Mouse (Mus musculus): ENCODE results near the gene Nin. TPM values are rescaled to one million over a fixed set of nuclear protein-coding genes. Genes with fewer than 3 reads are reported as not detected.

Gene Nin
- total RNA-seq, 2 experiments from 2014 or later = 67.4 to 82.6 TPM

DNA sequence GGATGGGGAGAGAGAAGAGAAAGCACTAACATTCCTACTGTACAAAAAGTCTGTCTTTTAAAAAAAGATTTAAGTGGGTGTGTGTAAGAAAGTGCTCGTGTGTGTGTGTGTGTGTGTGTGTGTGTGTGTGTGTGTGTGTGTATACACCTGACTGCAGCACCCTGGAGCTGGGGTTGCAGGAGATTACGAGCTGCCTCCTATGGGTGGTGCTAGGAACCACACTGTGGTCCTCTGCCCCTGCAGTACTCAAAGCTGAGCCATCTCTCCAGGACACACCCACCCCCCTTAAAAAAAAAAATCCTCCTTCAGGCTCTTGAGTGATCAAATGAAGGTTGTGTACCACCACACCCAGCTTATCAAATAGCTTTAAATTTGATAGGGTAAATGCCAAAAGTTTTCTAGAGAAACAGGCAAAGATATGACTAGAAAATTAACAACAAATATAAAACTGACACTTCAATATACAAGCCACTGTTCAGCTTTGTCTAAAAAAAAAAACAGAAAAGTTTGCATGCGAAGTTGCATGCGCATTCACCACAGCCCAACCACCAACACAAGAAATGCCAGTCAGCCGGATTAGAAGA is 27.6 kb upstream of the Nin start:
- intact Hi-C loops (cut with DNase I) = no loop called here
- no peak; the same call in 1 of the 2 replicates for TF ChIP-seq CTCF (IDR thresholded peaks at IDR 0.05)
- Histone ChIP-seq H3K4me3 (no peak overlapping the region), H3K27ac (no peak overlapping the region)
- DNase-seq (ENCODE audit: extremely low spot score in 1 of 2, low spot score in 2 of 2) = no peak

DNA sequence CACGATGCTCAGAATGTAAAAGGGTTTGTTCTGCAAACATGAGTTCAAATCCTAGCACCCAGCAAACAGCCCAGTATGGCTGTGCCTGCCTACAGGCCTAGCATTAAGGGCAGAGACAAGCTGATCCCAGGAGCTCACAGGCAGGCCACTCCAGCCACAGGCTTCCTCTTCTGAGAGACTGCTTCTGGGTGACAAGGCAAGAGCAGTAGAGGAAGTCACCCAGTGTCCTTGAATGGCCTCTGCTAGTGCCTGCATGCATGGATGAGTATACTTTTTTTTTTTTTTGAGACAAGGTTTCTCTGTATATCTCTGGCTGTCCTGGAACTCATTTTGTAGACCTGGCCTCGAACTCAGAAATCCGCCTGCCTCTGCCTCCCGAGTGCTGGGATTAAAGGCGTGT is 27.0 kb upstream of the Nin start:
- intact Hi-C loops (cut with DNase I) = no loop called here
- DNase-seq (ENCODE audit: extremely low spot score in 1 of 2, low spot score in 2 of 2) = no peak
- Histone ChIP-seq H3K27ac (no peak overlapping the region), H3K4me3 (no peak overlapping the region)
- TF ChIP-seq CTCF (IDR thresholded peaks at IDR 0.05) = no peak

DNA sequence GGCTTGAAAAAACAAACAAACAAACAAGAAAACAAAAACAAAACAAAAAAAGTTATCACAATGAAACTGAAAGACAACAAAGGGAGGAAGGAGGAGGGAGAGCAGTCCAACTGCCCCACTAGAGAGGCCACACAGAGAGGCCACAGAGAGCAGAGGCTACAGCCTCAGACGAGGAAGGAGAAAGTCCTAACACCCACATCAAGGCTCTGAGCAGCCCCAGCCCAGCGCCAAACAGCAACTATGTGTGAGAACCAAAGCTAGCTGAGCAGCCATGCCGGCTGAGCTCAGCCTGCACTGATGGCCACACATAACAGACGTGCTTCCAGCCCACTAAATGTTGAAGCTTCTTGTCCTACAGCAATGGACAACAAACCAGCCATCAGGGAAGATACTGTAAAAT is 26.4 kb upstream of the Nin start:
- no peak for DNase-seq (ENCODE audit: extremely low spot score in 1 of 2, low spot score in 2 of 2)
- Histone ChIP-seq H3K4me3 (no peak overlapping the region), H3K27ac (no peak overlapping the region)
- intact Hi-C loops (cut with DNase I) = no loop called here
- TF ChIP-seq CTCF (IDR thresholded peaks at IDR 0.05) = no peak

DNA sequence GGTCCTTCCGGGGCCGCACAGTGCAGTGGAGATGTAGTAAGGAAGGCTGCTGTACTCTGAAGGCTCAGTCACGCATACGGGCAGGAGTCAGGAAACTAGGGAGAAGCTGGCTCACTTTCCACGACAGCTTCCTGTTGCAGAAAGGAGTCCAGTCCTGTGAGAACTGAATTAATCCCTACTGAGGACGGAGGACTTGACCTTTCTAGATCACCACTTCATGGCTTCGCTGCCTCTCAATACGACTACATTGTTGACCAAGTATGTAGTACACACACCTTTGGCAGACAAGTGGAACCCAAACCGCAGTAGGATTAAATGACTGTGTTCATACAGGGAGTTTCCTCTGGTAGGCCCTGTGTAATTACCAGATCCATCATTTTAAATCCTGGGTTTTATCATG is 24.1 kb upstream of the Nin start:
- Histone ChIP-seq H3K4me3 (no peak overlapping the region), H3K27ac (no peak overlapping the region)
- TF ChIP-seq CTCF (IDR thresholded peaks at IDR 0.05) = no peak
- intact Hi-C loops (cut with DNase I) = no loop called here
- DNase-seq (ENCODE audit: extremely low spot score in 1 of 2, low spot score in 2 of 2) = no peak

DNA sequence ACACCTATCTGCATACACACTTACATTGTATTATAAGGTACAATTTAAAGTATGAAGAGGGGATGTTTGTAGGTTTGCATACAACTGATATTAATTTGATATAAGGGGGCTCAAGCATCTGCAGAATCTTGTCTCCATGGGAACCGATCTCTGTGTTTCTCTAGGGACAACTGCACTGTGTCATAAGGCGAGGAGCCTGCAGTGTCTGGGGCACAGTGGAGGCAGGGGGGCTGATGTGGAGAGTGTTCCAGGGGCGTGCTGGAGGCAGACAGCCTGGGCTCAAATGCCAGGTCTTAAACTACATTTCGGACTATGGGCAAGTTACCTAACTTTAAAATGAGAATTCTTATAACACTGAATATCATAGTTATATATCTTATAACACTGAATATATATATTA is 23.6 kb upstream of the Nin start:
- no peak for TF ChIP-seq CTCF (IDR thresholded peaks at IDR 0.05)
- intact Hi-C loops (cut with DNase I) = no loop called here
- DNase-seq (ENCODE audit: extremely low spot score in 1 of 2, low spot score in 2 of 2) = no peak
- no peak overlapping the region for H3K4me3 ChIP-seq
- no peak overlapping the region for H3K27ac ChIP-seq

- Histone ChIP-seq H3K27ac (no peak overlapping the region), H3K4me3 (no peak overlapping the region)
- no peak for DNase-seq (ENCODE audit: extremely low spot score in 1 of 2, low spot score in 2 of 2)
- TF ChIP-seq CTCF (IDR thresholded peaks at IDR 0.05) = no peak
- intact Hi-C loops (cut with DNase I) = no loop called here
Measured at GRCm38 (mm10) chr12:70136185-70136756, 22.8 kb upstream of the Nin start.

DNA sequence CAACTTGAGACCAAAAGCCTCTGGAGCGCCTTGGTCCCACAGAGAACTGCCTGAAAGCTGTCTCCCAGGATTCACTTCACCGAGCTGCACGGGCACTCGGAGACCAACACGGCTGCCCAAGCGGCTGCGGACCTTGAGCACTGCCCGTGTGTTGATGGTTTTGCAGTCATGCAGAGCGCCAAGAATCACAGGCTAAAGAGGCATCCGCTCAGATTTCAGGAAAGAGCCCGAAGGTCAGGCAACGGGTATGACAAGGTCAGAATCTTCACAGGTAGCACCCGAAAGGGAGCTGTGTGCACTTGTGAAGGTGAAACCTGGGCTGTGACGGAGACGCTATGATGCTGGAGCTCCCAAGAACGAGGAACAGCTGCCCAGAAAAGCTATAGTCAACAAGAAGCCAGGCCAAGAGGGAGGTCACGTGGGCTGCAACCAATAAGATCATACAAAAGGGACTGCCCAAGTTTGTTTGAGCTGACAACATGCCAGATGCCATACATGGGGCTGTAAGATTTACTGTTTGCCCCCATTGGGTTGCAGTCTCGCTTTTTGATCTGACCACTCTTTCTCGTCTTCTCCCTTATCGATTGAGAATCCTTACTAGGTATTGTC is 21.2 kb upstream of the Nin start:
- intact Hi-C loops (cut with DNase I) = no loop called here
- Histone ChIP-seq H3K27ac (no peak overlapping the region), H3K4me3 (no peak overlapping the region)
- no peak for DNase-seq (ENCODE audit: extremely low spot score in 1 of 2, low spot score in 2 of 2)
- no peak for TF ChIP-seq CTCF (IDR thresholded peaks at IDR 0.05)

DNA sequence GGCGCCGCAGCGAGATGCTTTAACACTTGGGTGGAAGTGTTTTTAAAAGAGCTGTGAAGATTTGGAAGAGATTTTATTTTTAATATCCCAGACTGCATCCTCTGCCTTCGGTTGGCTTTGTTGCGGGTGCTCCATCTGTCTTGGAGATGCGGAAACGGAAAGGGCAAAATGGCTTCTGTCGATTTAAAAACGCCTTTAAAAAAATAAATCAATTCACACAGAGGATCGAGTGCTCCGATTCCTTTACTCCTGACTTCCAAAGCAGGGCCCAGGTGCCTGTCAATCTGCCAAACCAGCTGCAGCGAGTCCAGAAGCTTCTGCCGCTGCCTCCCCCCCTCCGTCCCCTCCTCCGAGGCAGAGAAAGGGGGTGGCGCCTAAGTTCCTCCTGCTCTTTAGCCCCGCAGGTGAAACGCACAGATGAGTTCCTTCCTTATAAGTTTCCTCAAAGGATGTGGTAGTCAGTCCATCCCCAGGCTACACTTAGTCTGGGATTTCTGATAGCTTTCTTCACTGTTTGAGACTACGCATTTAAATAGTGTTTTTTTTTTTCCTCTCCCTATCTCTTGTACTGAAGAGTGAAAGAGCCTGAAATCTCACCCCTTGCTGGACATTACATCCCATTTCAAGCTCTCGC is 17.6 kb upstream of the Nin start:
- Histone ChIP-seq H3K27ac (peak overlapping the region; percentile 80), H3K4me3 (peak overlapping the region; percentile 43)
- TF ChIP-seq CTCF (IDR thresholded peaks at IDR 0.05) = no peak
- intact Hi-C loops (cut with DNase I) = no loop called here
- DNase-seq (ENCODE audit: extremely low spot score in 1 of 2, low spot score in 2 of 2) = peak; percentile 37 to 44

DNA sequence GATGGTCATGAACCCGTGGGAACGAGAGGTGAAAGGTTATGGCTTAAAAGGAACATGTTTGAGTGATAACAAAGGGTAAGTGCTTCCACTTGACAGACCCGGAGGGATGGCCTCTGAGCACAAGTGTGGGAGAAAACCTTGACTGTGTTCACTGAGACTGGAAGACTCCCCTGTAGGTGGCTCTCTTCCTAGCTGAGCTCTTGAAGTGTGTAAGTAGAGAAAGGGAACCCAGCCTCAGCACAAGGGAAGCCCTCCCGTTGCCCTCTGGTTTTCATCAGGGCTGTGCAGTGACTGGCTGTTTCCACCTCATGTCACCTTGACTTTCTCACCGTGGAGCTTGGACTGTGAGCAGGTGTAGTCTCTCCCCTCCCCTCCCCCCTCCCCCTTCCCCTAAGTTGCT is 15.6 kb upstream of the Nin start:
- no peak overlapping the region for H3K27ac ChIP-seq
- no peak for DNase-seq (ENCODE audit: extremely low spot score in 1 of 2, low spot score in 2 of 2)
- H3K4me3 ChIP-seq = no peak overlapping the region
- intact Hi-C loops (cut with DNase I) = no loop called here
- peak; percentile 37 for TF ChIP-seq CTCF (IDR thresholded peaks at IDR 0.05)

DNA sequence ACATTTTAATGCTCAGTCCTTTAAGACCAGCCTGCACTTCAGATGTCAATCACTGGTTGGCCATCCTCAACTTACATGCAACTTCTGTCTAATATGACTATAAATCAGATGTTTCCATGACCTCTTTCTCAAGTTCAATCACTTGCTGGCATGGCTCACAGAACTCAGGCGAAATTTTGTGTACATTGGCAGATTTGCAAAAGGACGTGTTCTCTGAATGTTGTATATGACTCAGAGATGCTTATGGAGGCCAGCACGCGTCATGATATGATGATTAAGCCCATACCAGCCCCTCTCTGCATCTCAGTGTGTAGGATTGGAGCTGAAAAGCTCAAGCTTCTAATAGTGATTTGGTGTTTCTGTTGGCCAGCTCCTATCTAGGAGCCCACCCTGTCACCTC is 13.1 kb upstream of the Nin start:
- TF ChIP-seq CTCF (IDR thresholded peaks at IDR 0.05) = no peak
- no peak overlapping the region for H3K4me3 ChIP-seq
- intact Hi-C loops (cut with DNase I) = no loop called here
- no peak overlapping the region for H3K27ac ChIP-seq
- no peak for DNase-seq (ENCODE audit: extremely low spot score in 1 of 2, low spot score in 2 of 2)

- TF ChIP-seq CTCF (IDR thresholded peaks at IDR 0.05) = no peak
- peak overlapping the region; percentile 63; the same call in 1 of the 2 replicates for H3K27ac ChIP-seq
- DNase-seq (ENCODE audit: extremely low spot score in 1 of 2, low spot score in 2 of 2) = no peak
- intact Hi-C loops (cut with DNase I) = loop anchor here (10.0 kb wide), 1 partner anchor 285 kb away; no protein-coding TSS in a partner anchor
- no peak overlapping the region for H3K4me3 ChIP-seq
Measured at GRCm38 (mm10) chr12:70119552-70119951, 6.0 kb upstream of the Nin start.

DNA sequence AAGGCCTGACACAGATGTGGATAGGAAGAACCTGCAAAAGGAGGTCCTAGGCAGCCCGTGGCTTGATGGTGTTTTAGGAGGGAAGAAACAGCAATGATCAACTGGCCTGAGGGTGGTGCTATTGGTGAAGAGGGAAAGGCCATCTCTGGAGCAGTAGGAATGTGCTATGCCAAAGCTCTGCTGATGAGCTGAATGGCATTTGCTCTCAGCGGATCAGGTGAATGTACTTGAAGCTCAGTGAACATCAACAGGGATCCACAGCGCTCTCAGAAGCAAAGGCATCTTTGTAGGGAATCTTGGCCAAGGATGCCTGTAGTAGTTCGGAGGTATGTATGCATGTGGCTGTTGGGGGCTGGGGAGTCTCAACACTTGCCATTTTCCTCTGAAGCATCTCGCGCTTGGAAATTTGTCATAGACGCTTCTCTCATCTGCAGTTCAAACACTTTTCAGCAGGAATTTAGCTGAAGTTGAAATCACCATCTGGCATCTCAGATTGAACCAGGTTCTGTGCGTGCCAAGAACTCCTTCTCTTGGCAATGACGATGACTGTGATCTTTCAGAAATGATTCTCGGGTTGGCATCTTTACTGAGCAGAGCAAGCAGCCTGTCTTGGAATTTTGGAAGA is 5.3 kb upstream of the Nin start:
- peak overlapping the region; percentile 60 for H3K27ac ChIP-seq
- TF ChIP-seq CTCF (IDR thresholded peaks at IDR 0.05) = peak; percentile 10; the same call in 1 of the 2 replicates
- intact Hi-C loops (cut with DNase I) = loop anchor here (10.0 kb wide), 1 partner anchor 286 kb away; no protein-coding TSS in a partner anchor
- no peak overlapping the region for H3K4me3 ChIP-seq
- DNase-seq (ENCODE audit: extremely low spot score in 1 of 2, low spot score in 2 of 2) = peak; percentile 44 to 52

Data from left cerebral cortex, adult 2 months (tissue).